ENCODE assay signal across 21 mouse cellular contexts in the genomic region with DNA sequence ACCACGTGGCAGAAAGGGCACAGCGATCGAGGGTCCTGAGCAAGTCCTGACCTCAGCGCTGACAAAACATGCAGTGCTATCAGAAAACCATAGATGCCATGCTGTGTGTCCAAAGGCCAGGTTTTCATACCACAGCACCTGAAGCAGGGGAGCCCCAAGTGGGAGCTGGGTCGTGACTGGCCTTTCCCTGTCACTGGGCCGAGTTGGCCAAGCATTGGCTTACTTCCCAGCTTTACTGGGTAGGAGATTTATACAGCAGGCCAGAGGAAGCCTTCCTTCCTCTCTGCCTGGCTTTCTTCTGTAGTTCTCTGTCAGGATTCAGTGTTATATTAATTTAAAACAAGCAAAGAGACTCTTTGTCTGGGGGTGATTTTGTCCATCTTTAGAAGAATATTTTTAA. TPM values are rescaled to one million over a fixed set of nuclear protein-coding genes. Genes with fewer than 3 reads are reported as not detected.
A peak's percentile ranks its signal among the peaks of the same experiment; 100 is the strongest.
DNase-seq lines count a peak whose midpoint lies in the region; ATAC-seq and TF ChIP-seq lines count a peak whose summit lies in the region.
"Had no signal": no experiment of that assay in that cellular context is flagged by ENCODE, and none has a peak within 500 bp of the region (broad histone marks: within the 10 kb centered on the region; RNA-seq: fewer than 3 reads in every experiment).

No protein-coding gene starts in this region.

- no peaks in the 10 kb centered on the region for H3K27me3 ChIP-seq in hindbrain, embryonic 16.5 days (replicated peaks; ENCODE audit: control insufficient read depth, insufficient read depth, low read length)
- no peaks in the 10 kb centered on the region for H3K27me3 ChIP-seq in hindbrain, embryonic 12.5 days
- H3K27me3 ChIP-seq: hindbrain, embryonic 13.5 days; liver, embryonic 13.5 days; midbrain, embryonic 13.5 days; neural tube, embryonic 13.5 days had no signal

- TF ChIP-seq POLR2A in lung, adult 2 months (IDR thresholded peaks at IDR 0.05; ENCODE audit: borderline replicate concordance, extremely low read depth, low read depth, low read length): no peak

- H3K9me3 ChIP-seq in hindbrain, embryonic 16.5 days (ENCODE audit: control insufficient read depth, low read length): no peaks in the 10 kb centered on the region
- H3K9me3 ChIP-seq in hindbrain, embryonic 12.5 days (replicated peaks): no peaks in the 10 kb centered on the region
- H3K9me3 ChIP-seq: forebrain, embryonic 10.5 days; hindbrain, embryonic 13.5 days; liver, embryonic 13.5 days; midbrain, embryonic 13.5 days; neural tube, embryonic 13.5 days had no signal

- DNase-seq in adrenal gland, postnatal 10 days: peak; percentile 38
- DNase-seq in adrenal gland, postnatal 14 days: no peak
- DNase-seq in cerebellum, adult 11 months: peak; percentile 42
- DNase-seq in cerebellum, adult 9-11 months: peak; percentile 71
- DNase-seq in urinary bladder, adult 2 months (ENCODE audit: low spot score): no peak
- DNase-seq in lung, adult 2 months: no peak
- DNase-seq: gastrocnemius, postnatal 25 days; kidney, adult 2 months; kidney, postnatal 14 days; liver, embryonic 13.5 days; lung, embryonic 14.5 days; right cerebral cortex, postnatal 4 days; thymus, postnatal 25 days had no signal

- H3K9ac ChIP-seq in hindbrain, embryonic 16.5 days (ENCODE audit: low read depth, low read length): no peak overlapping the region
- no peak overlapping the region for H3K9ac ChIP-seq in hindbrain, embryonic 12.5 days
- H3K9ac ChIP-seq: hindbrain, embryonic 13.5 days; liver, embryonic 13.5 days; lung, embryonic 14.5 days; midbrain, embryonic 13.5 days; neural tube, embryonic 13.5 days had no signal

- TF ChIP-seq CTCF in lung, adult 2 months (IDR thresholded peaks at IDR 0.05; ENCODE audit: insufficient read depth, low read length): no peak

- ATAC-seq in hindbrain, embryonic 16.5 days: 0 out of 2 replicates have a peak, but pooled peaks have one; percentile 14
- ATAC-seq in hindbrain, embryonic 12.5 days (ENCODE audit: low FRiP score): no peak
- ATAC-seq: forebrain, embryonic 16.5 days; midbrain, embryonic 13.5 days had no signal

- peaks cover 2% of the 10 kb centered on the region; the same call in 1 of the 2 replicates for H3K36me3 ChIP-seq in hindbrain, embryonic 16.5 days (ENCODE audit: control insufficient read depth, insufficient read depth, low read length)
- H3K36me3 ChIP-seq in hindbrain, embryonic 12.5 days: peaks cover 15% of the 10 kb centered on the region
- H3K36me3 ChIP-seq: liver, embryonic 13.5 days had no signal

- peaks cover 13% of the 10 kb centered on the region for H3K4me1 ChIP-seq in hindbrain, embryonic 16.5 days (ENCODE audit: control insufficient read depth, insufficient read depth, low read depth, low read length)
- H3K4me1 ChIP-seq in hindbrain, embryonic 12.5 days: peaks cover 10% of the 10 kb centered on the region
- H3K4me1 ChIP-seq in lung, adult 2 months (ENCODE audit: control insufficient read depth, insufficient read depth, low read length): peaks cover 6% of the 10 kb centered on the region

- no peak overlapping the region for H3K27ac ChIP-seq in hindbrain, embryonic 16.5 days (ENCODE audit: low read depth, low read length)
- no peak overlapping the region for H3K27ac ChIP-seq in hindbrain, embryonic 12.5 days
- H3K27ac ChIP-seq: forebrain, embryonic 10.5 days; hindbrain, embryonic 13.5 days; liver, embryonic 13.5 days; midbrain, embryonic 13.5 days; neural tube, embryonic 13.5 days had no signal

- H3K4me3 ChIP-seq in hindbrain, embryonic 16.5 days (ENCODE audit: low read length): no peak overlapping the region
- H3K4me3 ChIP-seq in hindbrain, embryonic 12.5 days: no peak overlapping the region
- H3K4me3 ChIP-seq in lung, adult 2 months (replicated peaks; ENCODE audit: extremely low read depth, low read depth, low read length): no peak overlapping the region
- H3K4me3 ChIP-seq: forebrain, embryonic 10.5 days; hindbrain, embryonic 13.5 days; liver, embryonic 13.5 days; midbrain, embryonic 13.5 days; myocyte; neural tube, embryonic 13.5 days had no signal

- H3K4me2 ChIP-seq in hindbrain, embryonic 16.5 days (ENCODE audit: low read length): no peak overlapping the region
- no peak overlapping the region for H3K4me2 ChIP-seq in hindbrain, embryonic 12.5 days (replicated peaks)
- H3K4me2 ChIP-seq: hindbrain, embryonic 13.5 days; liver, embryonic 13.5 days; lung, embryonic 14.5 days; midbrain, embryonic 13.5 days; neural tube, embryonic 13.5 days had no signal

- 80% methylated on average over 6 of the region's 6 CpGs for WGBS in hindbrain, embryonic 16.5 days
- 87% methylated on average over 6 of the region's 6 CpGs for WGBS in hindbrain, embryonic 12.5 days
- WGBS in lung, adult 2 months: 67% methylated on average over 6 of the region's 6 CpGs

RNA-seq across cellular contexts. Expression of a gene that starts 35.1 kb away (rescaled TPM):
- 10 to 100 TPM; 46.6 to 48.6 TPM for total RNA-seq in adrenal gland, postnatal 10 days (2021)
- total RNA-seq in adrenal gland, postnatal 14 days (2021): 51.8 and 73.6 TPM in 2 replicates
- polyA plus RNA-seq in hindbrain, embryonic 16.5 days (2015; fragmentation: Nextera tagmentation; extraction: Ambion mirVana): 74.1 and 74.9 TPM in 2 replicates
- 64.8 and 67.9 TPM in 2 replicates for polyA plus RNA-seq in hindbrain, embryonic 12.5 days (2016; fragmentation: Nextera tagmentation; extraction: Ambion mirVana)
- 20.6 and 23.3 TPM in 2 replicates for polyA plus RNA-seq in urinary bladder, adult 2 months (2012; rRNA removed)
- polyA plus RNA-seq in lung, adult 2 months (2012; rRNA removed): 26.0 and 29.2 TPM in 2 replicates

Comparison
In these comparisons a context has a peak if more than half of its experiments do, and no peak if none do; other contexts are left out.
1. DNase-seq: peak in adrenal gland, postnatal 10 days (single experiment), cerebellum, adult 11 months (single experiment) and cerebellum, adult 9-11 months (single experiment); none in adrenal gland, postnatal 14 days (single experiment), urinary bladder, adult 2 months (single experiment) and lung, adult 2 months (single experiment).